Mouse (Mus musculus) thymus, adult 2 months (tissue): ENCODE data around the gene Snta1.

ENCODE experiments used
- CTCF ChIP-seq: fragments of 200-500 bp; IDR thresholded peaks from 2 replicates; pipeline ENCODE4 v1.5.1; 2012; ENCODE audit warnings: mild to moderate bottlenecking, control low read depth, low read length, moderate library complexity, borderline replicate concordance; ENCODE audit not compliant: control insufficient read depth, poor library complexity, insufficient read depth; ENCODE audit errors: extremely low read depth
- POLR2A ChIP-seq: fragments of 200-500 bp; IDR thresholded peaks from 2 replicates; pipeline ENCODE4 v1.6.1; 2012; ENCODE audit warnings: mild to moderate bottlenecking, low read length, control low read depth, moderate library complexity; ENCODE audit not compliant: control insufficient read depth, poor library complexity, insufficient read depth; ENCODE audit errors: extremely low read depth

DNA sequence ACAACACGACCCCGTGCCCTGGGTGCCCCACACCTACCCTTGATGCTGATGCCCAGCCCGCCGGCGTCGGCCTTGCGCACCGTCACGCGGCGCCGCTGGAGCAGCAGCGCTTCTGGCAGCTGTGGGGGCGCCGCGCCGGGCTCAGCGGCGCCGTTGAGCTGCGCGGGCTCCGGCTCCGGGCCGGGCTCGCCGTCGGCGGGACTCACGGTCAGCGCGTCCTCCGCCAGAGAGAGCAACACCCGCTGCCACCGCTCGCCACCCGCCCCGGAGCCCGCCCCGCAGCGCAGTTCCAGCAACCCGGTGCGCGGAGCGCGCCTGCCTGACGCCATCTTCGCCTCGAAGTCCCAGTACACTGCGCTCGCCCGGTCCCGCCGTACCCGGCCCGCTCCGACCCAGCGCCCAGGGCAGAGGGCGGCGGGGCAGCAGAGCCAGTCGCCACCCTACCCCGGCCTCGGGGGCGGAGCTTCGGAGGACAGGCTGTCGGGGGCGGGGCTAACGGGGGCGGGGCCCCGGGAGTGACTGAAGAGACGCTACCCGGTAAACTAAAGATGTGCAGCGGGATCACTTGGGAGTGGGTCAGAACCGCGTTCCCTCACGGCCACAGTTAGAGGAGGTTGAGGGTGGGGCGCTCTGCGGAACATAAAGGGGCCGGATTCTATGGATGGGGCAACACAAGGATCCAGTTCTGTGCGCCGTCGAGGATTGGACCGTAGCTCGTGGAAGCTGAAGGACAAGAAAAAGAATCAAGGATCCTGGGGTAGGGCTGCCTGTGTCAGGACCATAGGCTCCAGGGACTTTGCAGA, at the start of gene Snta1:
- TF ChIP-seq CTCF (no peak), POLR2A (no peak)
